Mouse (Mus musculus): ENCODE data around the gene Mcl1. TPM values are rescaled to one million over a fixed set of nuclear protein-coding genes. Genes with fewer than 3 reads are reported as not detected.
"Not testable (repeated sequence)": the region's sequence is repeated elsewhere in the genome, so short reads cannot be mapped to it uniquely, and the experiment has no call there.

The Mcl1 gene
- polyA plus RNA-seq, 1 experiment from 2014 or later: 74.3 TPM

DNA sequence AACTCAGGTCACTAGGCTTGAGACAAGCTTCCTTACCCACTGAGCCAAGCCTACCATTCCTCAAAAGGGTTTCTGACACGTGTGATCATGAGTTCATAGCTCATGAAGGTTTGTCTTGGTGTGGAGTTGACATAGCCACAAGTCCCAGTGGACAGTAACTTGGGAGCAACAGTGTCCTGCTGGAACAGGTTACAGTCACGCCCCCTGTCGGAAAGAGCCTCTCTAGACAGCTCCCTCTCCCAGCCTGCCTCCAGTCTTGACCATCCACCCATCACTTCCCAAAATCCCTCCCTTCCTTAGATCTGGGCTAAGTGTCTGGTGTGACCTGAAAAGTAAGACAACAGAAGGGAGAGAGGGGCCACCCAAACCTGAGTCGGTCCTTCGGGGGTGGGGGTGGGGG is 24.3 kb downstream of the Mcl1 start:
- WGBS: 62% methylated on average over 5 of the region's 5 CpGs
- ATAC-seq (ENCODE audit: low FRiP score, low read depth): no peak
- Histone ChIP-seq H3K27me3 (peaks cover 26% of the 10 kb centered on the region), H3K4me1 (peaks cover 15% of the 10 kb centered on the region), H3K27ac (replicated peaks) (no peak overlapping the region), H3K4me3 (no peak overlapping the region), H3K36me3 (no peaks in the 10 kb centered on the region), H3K9me3 (no peaks in the 10 kb centered on the region), H3K4me2 (replicated peaks) (no peak overlapping the region), H3K9ac (replicated peaks) (no peak overlapping the region)

DNA sequence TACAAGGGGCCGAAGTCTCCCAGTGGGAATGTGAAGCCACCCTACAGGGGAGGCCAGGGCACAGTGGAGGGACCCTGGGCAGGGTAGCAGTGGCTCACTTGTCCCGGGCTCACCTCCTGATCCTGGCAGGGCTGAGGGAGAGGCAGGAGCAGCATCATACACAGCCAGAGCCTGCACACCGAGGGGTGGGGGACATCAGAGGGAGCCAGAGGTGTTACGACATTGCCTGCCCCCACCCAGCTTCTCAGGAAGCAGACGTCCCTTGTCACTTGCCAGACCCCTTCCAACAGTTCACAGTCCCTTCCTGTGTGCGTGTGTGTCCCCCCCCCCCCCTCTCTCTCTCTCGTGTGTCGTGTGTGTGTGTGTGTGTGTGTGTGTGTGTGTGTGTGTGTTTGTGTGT is 26.3 kb downstream of the Mcl1 start:
- Histone ChIP-seq H3K4me3 (no peak overlapping the region), H3K27me3 (peaks cover 26% of the 10 kb centered on the region), H3K27ac (replicated peaks) (no peak overlapping the region), H3K4me2 (replicated peaks) (no peak overlapping the region), H3K9me3 (no peaks in the 10 kb centered on the region), H3K4me1 (peaks cover 22% of the 10 kb centered on the region), H3K9ac (replicated peaks) (no peak overlapping the region), H3K36me3 (no peaks in the 10 kb centered on the region)
- no peak for ATAC-seq (ENCODE audit: low FRiP score, low read depth)
- 72% methylated on average over 5 of the region's 8 CpGs for WGBS

DNA sequence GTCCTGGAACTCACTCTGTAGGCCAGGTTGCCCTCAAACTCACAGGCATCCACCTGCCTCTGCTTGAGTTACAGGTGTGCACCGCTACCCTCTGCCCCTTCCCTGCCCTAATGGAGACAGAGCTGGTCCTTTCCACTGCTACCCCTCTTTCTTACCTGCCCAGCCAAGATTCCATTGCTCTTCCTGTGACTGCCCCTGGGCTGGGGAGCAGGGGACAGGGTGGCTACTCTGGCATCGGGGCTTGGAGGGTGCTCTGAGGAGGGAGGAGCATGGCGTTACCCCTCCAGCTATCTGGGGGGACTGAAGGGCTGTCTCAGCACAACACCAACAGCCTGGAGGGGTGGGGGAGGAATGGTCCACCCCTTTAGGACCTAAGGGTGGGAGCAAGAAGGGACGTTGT is 26.7 kb downstream of the Mcl1 start:
- 84% methylated on average over 4 of the region's 4 CpGs for WGBS
- ATAC-seq (ENCODE audit: low FRiP score, low read depth): no peak
- no peak overlapping the region for H3K4me3 ChIP-seq
- peaks cover 24% of the 10 kb centered on the region for H3K4me1 ChIP-seq
- no peaks in the 10 kb centered on the region for H3K9me3 ChIP-seq
- H3K4me2 ChIP-seq (replicated peaks): no peak overlapping the region
- H3K9ac ChIP-seq (replicated peaks): no peak overlapping the region
- H3K36me3 ChIP-seq: no peaks in the 10 kb centered on the region
- peaks cover 26% of the 10 kb centered on the region for H3K27me3 ChIP-seq
- H3K27ac ChIP-seq (replicated peaks): no peak overlapping the region

DNA sequence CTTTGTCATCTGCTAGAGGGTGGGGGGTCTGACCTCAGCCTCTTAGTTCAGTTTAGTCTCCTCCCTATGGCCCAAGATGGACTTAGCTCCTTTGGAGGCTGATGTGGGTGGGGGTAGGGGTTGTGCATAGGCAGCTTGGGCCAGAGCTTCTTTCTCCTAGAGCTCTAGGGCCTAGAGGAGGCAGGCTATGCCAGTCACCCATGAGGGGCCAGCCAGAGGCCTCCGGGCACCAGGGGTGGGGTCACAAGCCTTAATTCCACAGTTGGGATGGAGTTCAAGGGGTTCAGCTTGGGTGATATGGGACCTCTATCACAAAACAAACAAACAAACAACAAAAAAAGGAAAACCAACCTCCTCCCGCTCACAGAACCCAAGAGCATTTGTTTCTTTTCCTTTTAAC is 27.1 kb downstream of the Mcl1 start:
- H3K9me3 ChIP-seq: no peaks in the 10 kb centered on the region
- H3K9ac ChIP-seq (replicated peaks): no peak overlapping the region
- no peak overlapping the region for H3K4me3 ChIP-seq
- 79% methylated on average over 2 of the region's 2 CpGs for WGBS
- peaks cover 26% of the 10 kb centered on the region for H3K27me3 ChIP-seq
- no peak for ATAC-seq (ENCODE audit: low FRiP score, low read depth)
- H3K27ac ChIP-seq (replicated peaks): no peak overlapping the region
- no peak overlapping the region for H3K4me2 ChIP-seq (replicated peaks)
- H3K36me3 ChIP-seq: no peaks in the 10 kb centered on the region
- peaks cover 24% of the 10 kb centered on the region for H3K4me1 ChIP-seq

DNA sequence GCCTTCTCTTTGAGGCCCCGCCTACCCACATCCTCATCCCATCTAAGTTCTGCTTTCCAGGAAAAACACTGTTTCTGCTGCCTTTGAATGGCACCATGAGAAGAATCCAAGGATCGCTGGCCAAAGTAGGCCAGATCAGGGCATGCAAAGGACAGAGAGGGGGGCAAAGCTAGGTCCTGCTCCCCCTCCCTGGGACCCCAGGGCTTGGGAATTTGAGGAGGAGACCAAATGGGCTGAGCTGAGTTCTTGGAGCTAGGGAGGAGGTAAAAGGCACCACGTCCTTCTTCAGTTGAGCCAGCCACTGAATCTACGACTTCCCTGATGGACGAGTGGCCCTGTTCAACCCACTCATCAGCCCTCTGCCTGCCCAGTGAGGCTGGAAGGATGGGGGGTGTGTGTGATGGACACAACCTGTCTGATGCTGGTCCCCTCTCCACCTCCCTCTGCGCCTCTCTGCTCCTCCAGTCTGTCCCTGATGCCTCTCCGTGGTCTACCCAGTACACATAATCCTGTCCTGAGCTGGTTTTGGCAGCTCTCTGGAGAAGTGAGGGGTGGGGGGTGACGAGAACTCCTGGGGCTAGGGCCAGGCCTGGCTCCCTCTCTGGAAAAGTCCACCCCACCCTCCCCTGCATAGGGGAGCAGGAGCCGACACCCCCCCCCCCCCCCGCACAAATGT is 28.0 kb downstream of the Mcl1 start:
- Histone ChIP-seq H3K9me3 (no peaks in the 10 kb centered on the region), H3K4me3 (no peak overlapping the region), H3K36me3 (no peaks in the 10 kb centered on the region), H3K27me3 (peaks cover 26% of the 10 kb centered on the region), H3K27ac (replicated peaks) (no peak overlapping the region), H3K4me2 (replicated peaks) (peak overlapping the region; percentile 62; the same call in 1 of the 2 replicates), H3K9ac (replicated peaks) (no peak overlapping the region), H3K4me1 (peaks cover 21% of the 10 kb centered on the region)
- WGBS: 48% methylated on average over 9 of the region's 10 CpGs
- ATAC-seq (ENCODE audit: low FRiP score, low read depth): no peak

DNA sequence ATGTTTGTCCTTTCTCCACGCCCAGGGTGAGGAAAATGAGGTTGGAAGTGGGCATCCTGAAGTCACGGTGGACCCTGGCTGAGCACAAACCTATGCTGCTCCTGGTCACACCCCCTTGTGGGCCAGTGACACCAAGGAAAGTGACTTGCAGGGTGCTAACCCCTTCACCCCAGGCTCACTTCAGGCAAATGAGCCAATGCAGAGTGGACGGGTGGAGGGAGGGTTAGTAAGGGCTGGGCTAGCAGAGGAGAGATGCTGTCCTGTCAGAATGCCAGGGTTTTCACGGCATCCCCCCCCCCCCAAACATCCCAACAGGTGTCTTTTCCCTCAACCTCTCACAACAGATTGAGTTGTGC is 28.6 kb downstream of the Mcl1 start:
- Histone ChIP-seq H3K36me3 (no peaks in the 10 kb centered on the region), H3K9ac (replicated peaks) (peak overlapping the region; percentile 37; the same call in 1 of the 2 replicates), H3K4me2 (replicated peaks) (peak overlapping the region; percentile 62), H3K4me3 (peak overlapping the region; percentile 40), H3K27me3 (peaks cover 26% of the 10 kb centered on the region), H3K27ac (replicated peaks) (no peak overlapping the region), H3K9me3 (no peaks in the 10 kb centered on the region), H3K4me1 (peaks cover 21% of the 10 kb centered on the region)
- WGBS: 9% methylated on average over 4 of the region's 4 CpGs
- 0 out of 2 replicates have a peak, but pooled peaks have one; percentile 13 for ATAC-seq (ENCODE audit: low FRiP score, low read depth)

DNA sequence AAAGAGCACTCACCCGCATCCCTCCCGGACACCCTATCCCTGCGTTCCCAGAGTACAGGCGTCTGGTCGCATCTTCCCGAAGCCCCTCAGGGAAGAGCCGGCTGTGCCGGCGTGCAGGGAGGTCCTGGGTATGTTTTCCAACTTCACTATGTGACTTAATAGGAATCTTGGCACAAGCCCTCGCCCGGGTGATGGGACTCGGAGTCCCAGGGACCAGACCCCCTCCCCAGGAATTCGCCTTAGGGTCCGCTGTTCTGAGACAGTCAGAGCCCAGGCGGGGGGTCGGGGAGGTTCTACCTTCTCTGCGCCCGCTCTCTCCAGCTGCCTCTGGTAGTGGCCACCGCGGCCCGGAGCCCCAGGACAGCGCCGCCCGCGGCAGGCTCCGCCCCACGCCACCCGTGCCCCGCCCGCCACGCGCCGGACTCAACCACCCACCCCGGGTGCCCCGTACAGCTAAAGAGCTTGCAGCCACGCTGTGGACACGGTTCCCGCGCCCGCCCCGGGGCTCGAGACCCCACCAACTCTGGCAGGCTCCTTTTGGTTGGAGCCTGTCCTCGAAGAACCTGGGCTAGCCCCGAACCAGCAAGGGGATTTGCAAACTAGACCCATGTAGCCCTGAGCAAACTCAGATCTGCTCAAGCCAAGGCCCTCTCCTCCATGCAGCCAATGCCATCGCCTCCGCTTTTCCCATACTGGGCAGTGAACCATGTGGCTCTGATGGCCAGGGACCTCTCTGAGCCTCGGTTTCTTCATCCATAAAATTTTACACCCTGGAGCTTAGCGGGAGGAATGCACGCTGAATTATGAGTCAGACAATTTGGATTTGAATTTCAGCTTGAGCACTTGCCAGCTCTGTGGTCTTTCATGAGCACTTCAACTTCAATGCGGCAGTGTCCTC is 29.2 kb downstream of the Mcl1 start, which contains the start of gene Adamtsl4:
TSS of gene Adamtsl4 (minus strand) at position 394 of the 898 bp plus-strand sequence.
- Histone ChIP-seq H3K36me3 (no peaks in the 10 kb centered on the region), H3K27me3 (peaks cover 26% of the 10 kb centered on the region), H3K4me3 (peak within 1 kb of the TSS; percentile 40), H3K9me3 (no peaks in the 10 kb centered on the region), H3K4me1 (peaks cover 21% of the 10 kb centered on the region), H3K4me2 (replicated peaks) (peak within 1 kb of the TSS; percentile 62), H3K27ac (replicated peaks) (no peak within 1 kb of the TSS), H3K9ac (replicated peaks) (peak within 1 kb of the TSS; percentile 37; the same call in 1 of the 2 replicates)
- 5% methylated on average over 50 of the region's 50 CpGs for WGBS
- ATAC-seq (ENCODE audit: low FRiP score, low read depth): peak; percentile 67

DNA sequence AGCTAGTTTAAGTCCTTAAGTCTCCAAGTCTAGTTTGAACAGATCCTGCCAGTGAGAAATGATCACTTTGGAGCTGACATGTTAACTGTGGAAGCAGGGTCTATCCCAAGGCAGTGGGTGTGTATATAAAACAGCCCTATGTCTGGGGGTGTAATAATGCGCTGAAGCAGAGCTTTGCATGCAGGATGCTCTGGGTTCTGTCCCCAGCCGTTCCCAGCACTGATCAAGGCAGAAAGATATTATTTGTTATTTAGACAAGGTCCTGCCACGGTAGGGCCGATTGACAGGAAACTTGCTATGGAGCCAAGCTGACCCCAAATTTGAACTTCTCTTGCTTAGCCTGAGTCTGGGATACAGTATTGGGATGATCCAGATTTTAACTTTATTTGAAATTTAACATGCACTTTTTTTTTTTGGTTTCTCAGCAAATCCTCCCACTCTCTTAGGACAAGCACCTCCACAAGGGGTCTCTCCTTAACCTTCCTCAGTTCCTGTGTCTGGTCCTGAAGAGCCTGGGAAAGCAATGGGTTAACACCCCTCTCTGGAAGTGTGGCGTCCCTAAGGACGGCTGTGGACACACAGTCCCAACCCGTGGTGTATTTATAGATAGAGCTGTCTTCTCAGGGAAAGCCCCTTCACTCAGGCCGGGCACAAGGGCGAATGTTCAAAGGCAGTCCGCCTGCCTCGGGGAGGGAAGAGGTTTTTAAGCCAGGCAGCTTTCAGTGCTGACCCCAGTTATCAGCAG is 30.8 kb downstream of the Mcl1 start:
- Histone ChIP-seq H3K9ac (replicated peaks) (no peak overlapping the region), H3K27ac (replicated peaks) (no peak overlapping the region), H3K36me3 (no peaks in the 10 kb centered on the region), H3K4me1 (peaks cover 21% of the 10 kb centered on the region), H3K9me3 (no peaks in the 10 kb centered on the region), H3K4me2 (replicated peaks) (no peak overlapping the region), H3K27me3 (peaks cover 26% of the 10 kb centered on the region), H3K4me3 (no peak overlapping the region)
- 37% methylated on average over 11 of the region's 11 CpGs for WGBS
- ATAC-seq (ENCODE audit: low FRiP score, low read depth): no peak

DNA sequence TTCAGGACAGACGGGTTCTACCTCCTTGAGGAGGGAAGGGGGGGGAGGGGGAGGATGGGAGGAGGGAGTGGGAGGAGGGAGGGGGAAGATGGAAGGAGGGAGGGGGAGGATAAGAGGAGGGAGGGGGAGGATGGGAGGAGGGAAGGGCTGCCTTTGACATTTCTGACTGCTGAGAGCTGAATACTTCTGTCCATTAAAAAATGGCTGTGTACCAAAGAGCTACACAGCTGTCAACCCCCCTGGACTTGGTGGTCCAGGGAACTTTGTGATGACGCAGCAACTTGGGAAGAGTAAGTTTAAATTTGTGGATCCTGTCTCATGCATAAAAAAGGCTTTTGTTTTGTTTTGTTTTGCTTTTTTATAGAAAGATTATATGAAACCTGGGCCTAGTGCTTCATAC is 31.4 kb downstream of the Mcl1 start:
- Histone ChIP-seq H3K4me3 (no peak overlapping the region), H3K27ac (replicated peaks) (no peak overlapping the region), H3K4me1 (peaks cover 21% of the 10 kb centered on the region), H3K9me3 (no peaks in the 10 kb centered on the region), H3K36me3 (no peaks in the 10 kb centered on the region), H3K27me3 (peaks cover 26% of the 10 kb centered on the region), H3K9ac (replicated peaks) (no peak overlapping the region), H3K4me2 (replicated peaks) (no peak overlapping the region)
- WGBS: 44% methylated on average over 2 of the region's 2 CpGs
- ATAC-seq (ENCODE audit: low FRiP score, low read depth): no peak

DNA sequence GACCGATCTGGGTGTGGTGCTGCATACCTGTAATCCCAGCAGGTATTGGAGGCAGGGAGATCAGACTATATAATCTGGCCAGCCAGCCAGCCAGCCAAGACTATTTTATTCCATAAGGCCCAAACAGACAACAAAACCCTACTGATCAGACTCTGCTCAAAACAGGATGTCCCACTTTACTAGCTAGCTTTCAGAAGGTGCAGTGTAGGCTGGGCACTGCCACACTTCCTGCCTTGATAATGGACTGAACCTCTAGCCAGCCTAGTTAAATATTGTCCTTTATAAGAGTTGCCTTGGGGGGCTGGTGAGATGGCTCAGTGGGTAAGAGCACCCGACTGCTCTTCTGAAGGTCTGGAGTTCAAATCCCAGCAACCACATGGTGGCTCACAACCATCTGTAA is 32.0 kb downstream of the Mcl1 start:
- not testable (repeated sequence) for H3K27ac ChIP-seq (replicated peaks); H3K4me3 ChIP-seq; H3K9me3 ChIP-seq; H3K9ac ChIP-seq (replicated peaks); H3K36me3 ChIP-seq; ATAC-seq (ENCODE audit: low FRiP score, low read depth); H3K4me2 ChIP-seq (replicated peaks)
- peaks cover 22% of the 10 kb centered on the region for H3K27me3 ChIP-seq
- peaks cover 23% of the 10 kb centered on the region for H3K4me1 ChIP-seq
- WGBS: 96% methylated on average over 2 of the region's 2 CpGs

DNA sequence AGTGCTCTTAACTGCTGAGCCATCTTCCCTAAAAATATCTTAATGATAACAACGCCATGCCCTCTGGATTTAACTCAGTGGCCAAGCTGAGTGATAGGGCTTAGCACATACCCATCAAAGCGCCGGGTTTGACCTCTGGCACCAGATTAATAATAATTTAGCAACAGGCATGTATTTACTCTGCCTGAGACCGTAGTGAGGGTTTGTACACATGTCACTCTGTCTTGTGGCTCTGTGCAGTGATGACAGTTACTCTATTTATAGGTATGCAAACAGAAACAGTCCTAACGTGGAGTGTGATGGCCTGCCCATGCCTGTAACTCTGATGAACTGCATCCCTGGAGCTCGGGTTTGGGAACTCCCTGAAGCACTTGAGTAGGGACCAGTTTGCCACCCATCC is 34.1 kb downstream of the Mcl1 start:
- no peak overlapping the region for H3K4me2 ChIP-seq (replicated peaks)
- H3K36me3 ChIP-seq: no peaks in the 10 kb centered on the region
- peaks cover 1% of the 10 kb centered on the region; the same call in 1 of the 2 replicates for H3K27me3 ChIP-seq
- no peak overlapping the region for H3K27ac ChIP-seq (replicated peaks)
- H3K4me1 ChIP-seq: peaks cover 22% of the 10 kb centered on the region
- ATAC-seq (ENCODE audit: low FRiP score, low read depth): no peak
- H3K9me3 ChIP-seq: no peaks in the 10 kb centered on the region
- WGBS: 86% methylated on average over 6 of the region's 6 CpGs
- no peak overlapping the region for H3K9ac ChIP-seq (replicated peaks)
- no peak overlapping the region for H3K4me3 ChIP-seq
